Mouse (Mus musculus) cerebellum, adult 11-12 months (tissue): ENCODE measurements at regions not wholly inside any gene's neighbourhood (a gene's known extent, or its start where the extent isn't known, plus 50 kb on each side); places are given as distances from the start of the nearest gene placed in this dataset.
"Not testable (repeated sequence)": the region's sequence is repeated elsewhere in the genome, so short reads cannot be mapped to it uniquely, and the experiment has no call there.

ENCODE experiments used
- DNase-seq: peaks from one replicate; pipeline ENCODE4 v3.0.0; 2022

- DNase-seq, result peak; percentile 21
Measured at GRCm38 (mm10) chr13:75295818-75296217, 206.2 kb downstream of the Pcsk1 start.

DNA sequence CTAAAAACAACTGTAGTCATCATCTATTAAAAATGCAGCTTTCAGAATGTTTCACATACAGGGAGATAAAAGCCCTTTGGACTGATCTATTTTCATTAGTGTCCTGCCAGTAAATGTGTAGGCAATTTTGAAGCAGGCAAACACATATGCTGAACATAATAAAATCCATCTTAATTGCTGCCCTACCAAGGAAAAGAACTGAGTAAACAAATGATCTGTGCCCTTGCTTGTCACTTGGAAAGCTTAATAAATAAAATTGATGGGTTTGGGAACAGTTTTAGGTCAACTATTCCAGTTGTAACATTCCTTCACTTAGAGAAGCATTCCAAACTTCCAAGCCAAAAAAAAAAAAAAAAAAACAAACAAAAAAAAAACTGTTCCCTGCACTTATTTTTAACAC lies 230.2 kb downstream of the Pcsk1 start:
- DNase-seq, result no peak

DNA sequence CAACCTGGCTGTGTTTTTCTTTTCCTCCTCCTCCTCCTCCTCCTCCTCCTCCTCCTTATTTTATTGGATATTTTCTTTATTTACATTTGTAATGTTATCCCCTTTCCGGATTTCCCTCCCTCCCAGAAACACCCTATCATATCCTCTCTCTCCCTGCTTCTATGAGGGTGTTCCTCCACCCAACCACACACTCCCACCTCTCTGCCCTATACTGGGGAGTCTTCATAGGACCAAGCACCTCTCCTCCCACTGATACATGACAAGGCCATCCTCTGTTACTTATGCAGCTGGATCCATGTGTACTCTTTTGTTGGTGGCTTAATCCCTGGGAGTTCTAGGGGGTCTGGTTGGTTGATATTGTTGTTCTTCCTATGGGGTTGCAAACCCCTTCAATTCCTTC lies 230.6 kb downstream of the Pcsk1 start:
- no peak for DNase-seq

- DNase-seq, result no peak
Measured at GRCm38 (mm10) chr13:75337054-75337453, 247.4 kb downstream of the Pcsk1 start.

GRCm38 (mm10) chr13:75343422-75343821 lies 253.8 kb downstream of the Pcsk1 start:
- DNase-seq, result no peak

DNA sequence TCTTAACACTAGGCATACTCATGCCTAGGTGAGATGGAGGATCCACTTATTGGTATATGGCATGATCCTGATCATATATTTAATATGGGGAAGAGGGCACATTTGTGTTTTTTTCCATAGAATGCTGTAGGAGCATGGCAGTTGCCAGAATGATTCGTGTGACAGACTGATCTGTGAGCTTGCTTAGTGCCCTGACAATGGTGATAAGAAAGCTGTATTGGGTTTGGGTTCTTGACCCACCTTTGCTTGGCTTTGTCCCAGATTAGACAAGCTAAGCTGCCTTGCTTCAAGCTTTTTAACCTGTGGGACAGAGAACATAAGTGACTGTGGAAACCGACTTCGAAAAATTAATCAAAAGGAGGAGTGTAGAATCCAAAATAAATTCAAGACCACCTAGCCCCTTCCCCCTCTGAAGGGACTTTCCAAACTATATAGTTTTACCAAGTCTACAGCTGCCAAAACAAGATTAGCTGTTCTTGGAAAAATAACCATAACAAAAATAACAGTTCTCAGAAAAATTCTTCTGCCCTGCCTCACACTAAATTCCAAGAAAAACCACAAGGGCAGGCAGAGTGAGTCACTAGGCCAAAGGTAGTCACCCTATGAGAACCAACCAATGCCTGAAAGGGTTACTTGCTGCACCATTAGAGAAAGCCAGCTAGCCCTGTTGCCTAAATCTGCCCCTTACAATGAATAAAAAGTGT lies 277.2 kb downstream of the Pcsk1 start:
- DNase-seq, result no peak

GRCm38 (mm10) chr13:75368249-75368800 lies 278.7 kb downstream of the Pcsk1 start:
- no peak for DNase-seq

- DNase-seq, result not testable (repeated sequence)
Measured at GRCm38 (mm10) chr13:75377100-75377499, 287.5 kb downstream of the Pcsk1 start.

DNA sequence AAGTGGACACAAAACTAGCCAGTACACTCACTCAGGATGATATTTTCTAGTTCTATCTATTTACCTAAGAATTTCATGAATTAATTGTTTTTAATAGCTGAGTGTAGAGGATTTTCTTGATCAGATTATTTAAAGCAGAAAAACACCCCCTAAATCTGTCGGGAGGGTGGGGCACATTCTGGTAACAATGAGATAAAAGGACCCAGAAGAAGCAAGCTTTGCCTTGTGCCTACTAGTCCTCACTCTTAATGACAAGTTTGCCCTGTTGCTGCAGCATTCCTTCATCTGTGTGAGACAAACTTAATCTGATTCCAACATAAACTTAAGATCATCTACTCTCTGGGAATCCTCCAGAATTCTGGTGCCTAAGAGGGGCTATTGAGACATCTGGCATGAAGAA lies 288.1 kb downstream of the Pcsk1 start:
- DNase-seq, result no peak

GRCm38 (mm10) chr13:75384631-75385340 lies 295.2 kb downstream of the Pcsk1 start:
- no peak for DNase-seq

DNA sequence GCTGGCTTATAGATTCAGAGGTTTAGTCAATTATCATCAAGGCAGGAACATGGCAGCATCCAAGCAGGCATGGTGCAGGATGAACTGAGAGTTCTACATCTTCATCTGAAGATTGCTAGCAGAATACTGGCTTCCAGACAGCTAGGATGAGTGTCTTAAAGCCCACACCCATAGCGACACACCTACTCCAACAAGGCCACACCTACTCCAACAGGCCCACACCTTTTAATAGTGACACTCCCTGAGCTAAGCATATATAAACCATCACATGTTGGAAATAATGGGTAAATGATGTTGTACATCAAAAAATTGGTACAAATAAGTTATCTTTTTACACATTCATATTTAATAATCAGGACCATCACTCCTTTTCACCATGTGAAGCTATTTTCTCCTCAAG lies 299.6 kb downstream of the Pcsk1 start:
- no peak for DNase-seq

GRCm38 (mm10) chr13:75390177-75390576 lies 300.6 kb downstream of the Pcsk1 start:
- DNase-seq, result no peak

DNA sequence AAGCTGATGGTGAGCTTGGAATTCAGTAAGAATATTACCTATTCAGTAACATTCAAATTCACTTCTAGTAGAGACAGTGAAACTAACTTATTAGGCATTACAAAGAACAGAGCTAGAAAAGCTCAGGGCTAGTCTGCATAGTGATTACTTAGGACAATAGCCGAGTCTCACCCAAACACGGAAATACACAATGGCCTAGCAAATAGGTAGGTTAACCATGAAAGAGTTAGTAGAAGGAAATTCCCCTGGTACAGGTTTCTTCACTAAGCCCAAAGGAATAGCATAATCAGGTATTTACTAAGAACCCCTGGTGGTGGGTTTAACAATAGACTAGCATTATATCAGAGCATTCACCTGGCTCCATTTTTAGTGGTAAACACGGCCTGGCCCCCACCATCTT lies 306.7 kb upstream of the Ell2 start:
- not testable (repeated sequence) for DNase-seq

- DNase-seq, result no peak
Measured at GRCm38 (mm10) chr13:75420726-75421125, 285.8 kb upstream of the Ell2 start.

DNA sequence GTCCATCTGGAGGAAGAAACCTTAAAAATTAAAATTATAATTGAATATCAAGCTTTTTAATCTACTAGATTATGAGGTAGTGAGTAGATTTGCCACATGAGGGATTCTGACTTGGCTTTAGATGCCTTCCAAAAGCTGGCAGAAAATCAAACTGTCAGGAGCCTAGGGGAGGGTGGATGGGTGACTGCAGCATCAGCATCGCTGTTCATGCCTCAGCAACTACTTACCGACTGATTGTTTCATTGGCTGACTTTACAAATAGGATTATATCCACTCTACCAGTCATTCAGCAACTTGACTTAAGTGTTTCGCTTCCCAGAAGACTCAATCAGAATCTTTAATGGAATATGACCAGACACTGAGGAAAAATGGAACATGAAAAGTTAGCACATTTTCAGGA lies 279.6 kb upstream of the Ell2 start:
- no peak for DNase-seq

DNA sequence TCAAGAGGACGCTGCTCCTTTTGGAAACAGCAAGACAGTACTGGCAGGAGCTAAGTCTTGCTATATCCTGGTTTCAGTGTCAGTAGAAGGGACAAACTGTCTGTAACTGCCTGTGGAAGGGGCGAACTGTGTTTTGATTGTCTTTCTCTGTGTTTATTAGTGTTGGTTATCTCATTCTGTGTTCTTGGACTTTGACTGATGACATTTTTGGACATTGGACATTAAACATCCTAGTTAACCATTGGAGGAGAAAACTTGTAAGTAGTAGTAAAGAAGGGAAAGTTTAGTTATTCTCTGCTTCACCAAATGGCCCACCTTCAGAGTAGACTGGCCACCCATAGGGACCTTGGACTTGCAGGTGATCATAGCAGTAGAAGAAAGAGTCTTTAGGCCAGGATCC lies 267.4 kb upstream of the Ell2 start:
- DNase-seq, result no peak

DNA sequence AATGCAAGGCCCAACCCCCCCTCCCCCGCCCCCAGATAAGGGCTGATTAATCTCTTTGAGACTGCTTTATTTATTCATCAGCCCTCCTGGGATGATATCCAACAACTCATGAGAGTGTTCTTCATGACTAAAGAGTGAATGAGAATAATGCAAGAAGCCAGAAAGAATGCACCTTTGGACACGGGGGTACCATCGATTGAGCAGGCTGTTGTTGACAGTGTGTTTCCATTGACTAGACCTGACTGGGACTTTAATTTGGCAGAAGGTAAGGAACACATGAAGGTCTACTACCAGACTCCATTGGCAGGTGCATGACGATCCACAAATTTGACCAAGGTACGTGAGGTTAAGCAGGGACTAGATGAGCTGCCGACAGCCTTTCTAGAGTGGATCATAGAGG lies 266.5 kb upstream of the Ell2 start:
- no peak for DNase-seq

GRCm38 (mm10) chr13:75460335-75460878 lies 246.2 kb upstream of the Ell2 start:
- DNase-seq, result no peak

GRCm38 (mm10) chr13:75461273-75461672 lies 245.3 kb upstream of the Ell2 start:
- DNase-seq, result no peak

- no peak for DNase-seq
Measured at GRCm38 (mm10) chr13:75467225-75467624, 239.3 kb upstream of the Ell2 start.

DNA sequence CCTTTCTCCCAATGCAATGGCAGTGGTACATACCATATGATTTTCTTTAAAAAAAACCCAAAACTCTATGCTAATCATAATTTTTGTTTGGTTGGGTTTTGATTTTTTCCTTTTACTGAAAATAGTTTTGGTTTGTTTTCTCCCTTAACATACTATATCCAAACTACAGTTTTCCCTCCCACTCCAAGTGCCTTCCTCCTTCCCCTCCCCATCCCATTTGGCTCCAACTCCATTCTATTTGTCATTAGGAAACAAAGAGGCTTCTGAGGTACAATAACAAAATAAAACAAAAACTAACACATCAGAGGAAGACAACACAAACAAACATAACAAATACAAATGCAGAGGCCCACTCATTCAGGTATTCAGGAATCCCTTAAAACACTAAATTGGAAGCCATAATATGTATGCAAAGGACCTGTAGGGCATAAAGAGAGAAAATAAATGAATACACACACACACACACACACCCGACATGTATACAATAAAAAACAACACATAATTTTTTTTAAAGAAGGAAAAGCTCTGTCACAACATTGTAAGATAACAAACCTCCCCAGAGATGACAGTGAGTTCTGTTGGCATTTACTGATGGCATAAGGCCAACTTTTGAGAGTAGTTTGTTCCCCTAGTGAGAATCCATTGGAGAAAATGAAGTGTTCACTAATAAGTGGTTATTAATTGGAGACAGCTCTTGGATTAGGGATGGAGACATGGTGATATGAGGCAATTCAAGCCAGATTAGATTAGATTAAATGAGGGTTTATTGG lies 230.5 kb upstream of the Ell2 start:
- DNase-seq, result no peak

DNA sequence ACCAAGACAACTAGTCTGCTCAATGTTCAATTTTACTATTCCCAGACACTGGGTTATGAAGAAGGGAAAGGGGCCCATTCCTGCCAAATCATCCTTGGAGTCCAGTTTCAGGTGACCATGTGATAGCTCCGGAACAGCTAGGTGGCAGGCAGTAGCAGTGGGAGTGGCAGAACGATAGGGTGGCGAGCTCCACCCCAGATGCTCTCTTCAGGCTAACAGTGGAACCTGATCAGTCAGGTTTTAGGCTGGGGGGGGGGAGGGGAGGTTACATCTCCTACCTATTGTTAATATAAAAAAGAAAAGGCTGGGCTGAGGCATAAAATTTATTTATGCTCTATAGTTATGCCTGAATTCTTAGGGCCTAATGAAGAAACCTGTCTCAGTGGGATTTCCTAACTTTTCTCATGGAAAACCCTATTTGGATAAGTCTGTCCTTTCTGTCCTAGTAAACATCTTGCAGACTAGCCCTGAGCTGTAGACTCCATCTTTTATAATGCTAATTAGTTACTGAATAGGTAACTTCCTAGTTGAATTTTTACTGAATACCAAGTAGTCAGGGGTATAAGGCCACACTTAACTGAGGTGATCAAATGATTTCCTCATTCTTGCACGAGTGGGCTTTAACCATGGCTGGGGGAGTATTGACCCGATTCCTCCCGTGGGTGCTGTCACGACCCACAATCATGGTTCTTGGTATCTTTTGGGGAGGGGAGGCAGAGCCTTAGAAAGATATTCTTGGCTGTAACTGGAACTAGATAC lies 223.2 kb upstream of the Ell2 start:
- DNase-seq, result not testable (repeated sequence)
